Mouse (Mus musculus) kidney, embryonic 15.5 days (tissue): ENCODE measurements around the gene Mrpl33. TPM values are rescaled to one million over a fixed set of nuclear protein-coding genes. Genes with fewer than 3 reads are reported as not detected.
"Not testable (repeated sequence)": the region's sequence is repeated elsewhere in the genome, so short reads cannot be mapped to it uniquely, and the experiment has no call there.

Experiments used
- ATAC-seq: fragments of 200-750 bp; cut with Nextera tagmentation; replicated peaks from 2 replicates; pipeline ENCODE4 v1.8.0; 2017; ENCODE audit warnings: moderate TSS enrichment; ENCODE audit not compliant: low FRiP score
- H3K27ac ChIP-seq: fragments of 300-500 bp; sonication (generic); 2 replicates; pipeline ENCODE4 v1.5.1; 2015; ENCODE audit warnings: mild to moderate bottlenecking, inconsistent platforms
- H3K27me3 ChIP-seq: fragments of 300-500 bp; sonication (generic); 2 replicates; pipeline ENCODE4 v1.6.1; 2015; ENCODE audit warnings: inconsistent platforms
- H3K36me3 ChIP-seq: fragments of 300-500 bp; sonication (generic); 2 replicates; pipeline ENCODE4 v1.6.1; 2015; ENCODE audit warnings: inconsistent platforms
- H3K4me1 ChIP-seq: fragments of 300-500 bp; sonication (generic); 2 replicates; pipeline ENCODE4 v1.6.1; 2015; ENCODE audit warnings: inconsistent platforms
- H3K4me2 ChIP-seq: fragments of 300-500 bp; sonication (generic); 2 replicates; pipeline ENCODE4 v1.6.1; 2015; ENCODE audit warnings: moderate library complexity, mild to moderate bottlenecking, inconsistent platforms
- H3K4me3 ChIP-seq: fragments of 300-500 bp; sonication (generic); replicated peaks from 2 replicates; pipeline ENCODE4 v1.5.1; 2015; ENCODE audit warnings: mild to moderate bottlenecking, inconsistent platforms
- H3K9ac ChIP-seq: fragments of 300-500 bp; sonication (generic); 2 replicates; pipeline ENCODE4 v1.6.1; 2015; ENCODE audit warnings: mild to moderate bottlenecking, inconsistent platforms
- H3K9me3 ChIP-seq: fragments of 300-500 bp; sonication (generic); replicated peaks from 2 replicates; pipeline ENCODE4 v1.6.1; 2016; ENCODE audit warnings: inconsistent platforms
- WGBS: fragments of 180-500 bp; shearing (Covaris S2); methylation state at CpG from one replicate; pipeline ENCODE4 v1.1.7; 2015; ENCODE audit warnings: mixed read lengths; 5-methylcytosine and 5-hydroxymethylcytosine counted together
- polyA plus RNA-seq: library from polyadenylated mRNA; unstranded; fragments of >200 nt; fragmentation: Nextera tagmentation; extraction: Ambion mirVana; gene quantifications from 2 replicates; pipeline ENCODE4 v1.2.1, GENCODE M21; 2015

Mrpl33 gene
- polyA plus RNA-seq, 1 experiment from 2014 or later = 272 TPM

DNA sequence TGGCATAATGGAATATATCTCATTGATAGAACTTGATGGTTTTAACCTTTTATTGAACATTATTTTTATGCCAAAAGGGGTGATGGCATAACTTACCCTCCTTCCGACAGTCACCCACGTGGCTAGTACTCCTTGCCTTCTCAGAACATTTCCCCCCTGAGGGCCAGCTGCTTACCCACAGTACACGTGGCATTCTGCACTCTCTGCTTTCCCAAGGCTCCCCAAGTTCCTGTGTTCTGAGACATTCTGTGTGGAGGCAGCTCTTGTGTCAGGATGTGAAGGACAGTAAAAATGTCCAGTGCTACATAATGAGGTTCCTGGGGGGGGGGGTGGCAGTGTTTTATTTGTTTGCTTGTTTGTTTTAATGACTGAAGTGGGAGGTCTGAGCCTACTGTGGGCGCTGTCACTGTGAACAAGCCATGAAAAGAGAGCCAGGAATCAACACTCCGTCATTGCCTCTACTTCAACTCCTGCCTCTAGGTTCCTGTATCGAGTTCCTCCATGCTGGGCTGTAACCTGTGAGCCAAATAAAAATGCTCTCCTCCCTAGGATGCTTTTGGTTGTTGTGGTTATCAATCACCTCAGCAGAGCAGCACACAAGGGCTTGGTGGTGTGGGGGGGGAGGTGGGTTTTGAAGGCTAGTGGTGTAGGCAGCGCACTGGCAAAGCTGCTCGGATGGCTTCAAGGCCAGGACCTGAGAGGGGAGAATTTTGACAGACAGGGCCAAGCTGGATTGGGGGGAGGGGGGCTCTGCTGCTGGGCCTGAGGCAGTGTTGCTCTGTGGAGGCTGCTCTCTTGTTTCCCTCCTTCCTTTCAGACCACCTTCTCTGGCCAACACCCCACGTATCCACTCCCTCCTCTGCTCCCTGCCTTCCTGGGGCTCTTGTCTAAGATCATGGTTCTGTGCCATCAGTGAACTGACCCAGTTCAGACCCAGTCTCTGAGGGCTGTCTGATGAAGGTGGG is 31.1 kb downstream of the Mrpl33 start:
- H3K4me2 ChIP-seq = no peak overlapping the region
- peaks cover 3% of the 10 kb centered on the region; the same call in 1 of the 2 replicates for H3K36me3 ChIP-seq
- no peak overlapping the region for H3K4me3 ChIP-seq
- H3K9ac ChIP-seq = no peak overlapping the region
- ATAC-seq = peak; percentile 73
- H3K27me3 ChIP-seq = no peaks in the 10 kb centered on the region
- 36% methylated on average over 9 of the region's 9 CpGs for WGBS
- peaks cover 23% of the 10 kb centered on the region for H3K4me1 ChIP-seq
- H3K9me3 ChIP-seq = no peaks in the 10 kb centered on the region
- H3K27ac ChIP-seq = peak overlapping the region; percentile 73

DNA sequence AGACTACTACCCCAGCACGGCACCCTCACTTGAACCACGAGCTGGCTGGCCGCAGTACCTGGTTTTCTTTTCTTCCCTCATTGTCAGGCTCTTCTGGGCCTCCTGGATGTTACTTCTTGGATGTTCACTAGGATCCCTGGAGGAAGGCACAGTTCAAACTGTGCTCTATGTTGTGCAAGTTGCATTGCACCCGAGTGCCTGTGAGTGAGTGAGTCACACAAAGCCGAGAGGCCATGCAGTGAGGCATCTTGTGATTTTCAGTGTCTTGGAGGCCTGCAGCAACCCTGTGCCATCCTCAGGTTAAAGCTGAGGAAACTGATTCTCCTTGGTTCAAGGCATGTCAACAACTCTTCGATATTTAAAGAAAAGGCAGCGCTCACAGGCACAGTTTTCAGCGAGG is 31.8 kb downstream of the Mrpl33 start:
- Histone ChIP-seq H3K27ac (peak overlapping the region; percentile 73), H3K9me3 (no peaks in the 10 kb centered on the region), H3K36me3 (no peaks in the 10 kb centered on the region), H3K4me3 (no peak overlapping the region), H3K4me1 (peaks cover 23% of the 10 kb centered on the region), H3K9ac (no peak overlapping the region), H3K4me2 (no peak overlapping the region), H3K27me3 (no peaks in the 10 kb centered on the region)
- ATAC-seq = no peak
- 83% methylated on average over 8 of the region's 8 CpGs for WGBS

GRCm38 (mm10) chr5:31630064-31630463 is 33.3 kb downstream of the Mrpl33 start:
- Histone ChIP-seq H3K9me3 (no peaks in the 10 kb centered on the region), H3K36me3 (no peaks in the 10 kb centered on the region), H3K27me3 (no peaks in the 10 kb centered on the region), H3K4me2 (no peak overlapping the region), H3K4me3 (no peak overlapping the region), H3K4me1 (peaks cover 28% of the 10 kb centered on the region), H3K27ac (peak overlapping the region; percentile 1; the same call in 1 of the 2 replicates), H3K9ac (no peak overlapping the region)
- WGBS = 42% methylated on average over 5 of the region's 5 CpGs
- no peak for ATAC-seq

GRCm38 (mm10) chr5:31631169-31631568 is 34.4 kb downstream of the Mrpl33 start:
- H3K4me1 ChIP-seq = peaks cover 36% of the 10 kb centered on the region
- 0 out of 2 replicates have a peak overlapping the region, but pooled peaks have one; percentile 1 for H3K27ac ChIP-seq
- H3K9me3 ChIP-seq, H3K4me3 ChIP-seq, H3K36me3 ChIP-seq, H3K9ac ChIP-seq, H3K4me2 ChIP-seq, H3K27me3 ChIP-seq, ATAC-seq: not testable (repeated sequence)
- WGBS = 79% methylated on average over 4 of the region's 4 CpGs

GRCm38 (mm10) chr5:31634161-31634560 is 37.4 kb downstream of the Mrpl33 start:
- no peak for ATAC-seq
- Histone ChIP-seq H3K4me1 (peaks cover 19% of the 10 kb centered on the region), H3K4me2 (no peak overlapping the region), H3K9ac (no peak overlapping the region), H3K36me3 (no peaks in the 10 kb centered on the region), H3K27me3 (no peaks in the 10 kb centered on the region), H3K4me3 (no peak overlapping the region), H3K27ac (no peak overlapping the region), H3K9me3 (no peaks in the 10 kb centered on the region)
- WGBS = 74% methylated on average over 4 of the region's 4 CpGs

GRCm38 (mm10) chr5:31634679-31635078 is 37.9 kb downstream of the Mrpl33 start:
- no peak overlapping the region for H3K4me2 ChIP-seq
- H3K9ac ChIP-seq = no peak overlapping the region
- WGBS = 80% methylated on average over 5 of the region's 5 CpGs
- ATAC-seq = no peak
- no peaks in the 10 kb centered on the region for H3K36me3 ChIP-seq
- no peaks in the 10 kb centered on the region for H3K27me3 ChIP-seq
- H3K4me1 ChIP-seq = peaks cover 19% of the 10 kb centered on the region
- H3K9me3 ChIP-seq = no peaks in the 10 kb centered on the region
- no peak overlapping the region for H3K27ac ChIP-seq
- H3K4me3 ChIP-seq = no peak overlapping the region

DNA sequence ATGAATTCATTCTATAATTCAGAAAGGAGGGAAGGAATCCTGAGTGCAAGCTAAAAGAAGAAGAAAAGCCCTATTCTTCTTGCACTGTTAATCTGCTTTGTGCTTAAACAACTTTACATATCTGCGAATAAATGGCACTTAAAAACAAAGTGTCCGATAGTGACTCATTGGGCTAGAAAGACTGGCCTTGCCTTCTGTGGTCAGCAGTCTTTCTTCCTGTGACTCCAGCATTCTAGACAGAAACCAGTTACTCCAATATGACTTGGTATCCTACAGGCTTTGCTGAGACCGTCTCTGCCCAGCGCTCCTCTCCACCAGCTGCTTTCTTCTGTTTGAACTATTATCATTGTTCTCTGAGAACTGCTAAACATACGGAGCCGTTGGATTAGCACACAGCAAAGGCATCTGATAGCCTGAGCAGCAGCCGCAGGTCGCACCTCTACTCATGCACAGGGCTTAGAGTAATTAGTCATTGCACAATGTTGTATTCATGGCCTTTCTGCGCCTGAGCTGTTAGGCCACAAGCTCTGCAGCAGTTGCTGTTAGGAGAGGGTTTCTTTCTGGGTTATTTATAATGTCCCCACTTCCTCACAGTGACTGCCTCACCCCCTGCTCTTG is 40.0 kb downstream of the Mrpl33 start:
- WGBS = 66% methylated on average over 9 of the region's 9 CpGs
- Histone ChIP-seq H3K4me3 (no peak overlapping the region), H3K27ac (no peak overlapping the region), H3K27me3 (no peaks in the 10 kb centered on the region), H3K4me2 (no peak overlapping the region), H3K9ac (no peak overlapping the region), H3K36me3 (peaks cover 3% of the 10 kb centered on the region; the same call in 1 of the 2 replicates), H3K4me1 (peaks cover 19% of the 10 kb centered on the region), H3K9me3 (no peaks in the 10 kb centered on the region)
- ATAC-seq = no peak

DNA sequence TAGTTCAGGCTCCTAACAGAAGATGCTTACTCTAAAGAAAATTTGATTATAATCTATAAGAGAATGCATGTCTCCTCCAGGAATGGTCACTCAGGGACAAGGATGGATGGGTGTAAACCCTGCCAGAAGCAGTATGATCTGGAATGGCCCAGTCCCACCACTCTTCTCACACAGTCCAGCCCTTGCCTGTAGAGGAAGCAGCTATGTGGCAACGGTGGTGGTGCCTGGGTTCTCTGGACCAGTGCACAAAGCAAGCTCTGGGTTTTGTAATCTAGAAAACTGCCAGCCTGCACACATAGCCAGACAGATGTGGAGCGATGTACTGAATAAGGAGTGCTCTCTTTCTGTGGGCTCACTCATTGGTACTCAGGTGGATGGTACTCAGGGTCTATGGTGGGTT is 43.8 kb downstream of the Mrpl33 start:
- ATAC-seq = no peak
- WGBS = 93% methylated on average over 2 of the region's 2 CpGs
- Histone ChIP-seq H3K36me3 (peaks cover 3% of the 10 kb centered on the region; the same call in 1 of the 2 replicates), H3K4me2 (no peak overlapping the region), H3K4me3 (no peak overlapping the region), H3K9me3 (no peaks in the 10 kb centered on the region), H3K27ac (no peak overlapping the region), H3K4me1 (peaks cover 16% of the 10 kb centered on the region; the same call in 1 of the 2 replicates), H3K9ac (no peak overlapping the region), H3K27me3 (no peaks in the 10 kb centered on the region)

GRCm38 (mm10) chr5:31642300-31642699 is 45.6 kb downstream of the Mrpl33 start:
- no peak overlapping the region for H3K9ac ChIP-seq
- peaks cover 3% of the 10 kb centered on the region; the same call in 1 of the 2 replicates for H3K36me3 ChIP-seq
- WGBS = 92% methylated on average over 3 of the region's 3 CpGs
- no peak for ATAC-seq
- H3K27me3 ChIP-seq = no peaks in the 10 kb centered on the region
- no peak overlapping the region for H3K27ac ChIP-seq
- H3K4me1 ChIP-seq = 0 out of 2 replicates have a peak, but pooled peaks cover 3% of the 10 kb centered on the region
- no peak overlapping the region for H3K4me2 ChIP-seq
- H3K9me3 ChIP-seq = no peaks in the 10 kb centered on the region
- H3K4me3 ChIP-seq = no peak overlapping the region

DNA sequence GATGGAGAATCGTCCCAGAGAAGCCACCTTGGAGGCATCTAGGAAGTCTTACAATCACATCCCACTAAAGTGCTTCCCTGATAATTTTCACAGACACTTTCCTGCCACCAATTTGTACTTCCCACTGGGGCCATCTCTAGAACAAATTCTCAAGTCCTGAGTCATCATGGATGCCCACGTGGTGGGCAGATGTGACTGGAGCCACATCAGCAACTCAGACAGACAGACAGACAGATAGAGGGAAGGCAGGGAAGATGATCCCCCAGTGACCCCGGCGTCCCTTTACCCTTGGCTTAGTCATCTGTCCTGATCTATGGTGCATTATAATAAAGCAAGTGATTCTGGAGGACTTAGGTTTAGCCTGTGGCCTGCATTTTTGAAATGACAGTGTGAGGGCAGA is 47.5 kb downstream of the Mrpl33 start:
- no peak overlapping the region for H3K4me3 ChIP-seq
- H3K4me1 ChIP-seq = 0 out of 2 replicates have a peak, but pooled peaks cover 3% of the 10 kb centered on the region
- no peaks in the 10 kb centered on the region for H3K27me3 ChIP-seq
- H3K36me3 ChIP-seq = peaks cover 3% of the 10 kb centered on the region; the same call in 1 of the 2 replicates
- H3K4me2 ChIP-seq = no peak overlapping the region
- H3K9me3 ChIP-seq = no peaks in the 10 kb centered on the region
- no peak for ATAC-seq
- H3K27ac ChIP-seq = no peak overlapping the region
- H3K9ac ChIP-seq = no peak overlapping the region
- 85% methylated on average over 4 of the region's 4 CpGs for WGBS

GRCm38 (mm10) chr5:31644847-31645246 is 48.1 kb downstream of the Mrpl33 start:
- 94% methylated on average over 6 of the region's 6 CpGs for WGBS
- Histone ChIP-seq H3K27ac (no peak overlapping the region), H3K36me3 (peaks cover 3% of the 10 kb centered on the region; the same call in 1 of the 2 replicates), H3K9me3 (no peaks in the 10 kb centered on the region), H3K9ac (no peak overlapping the region), H3K4me1 (0 out of 2 replicates have a peak, but pooled peaks cover 3% of the 10 kb centered on the region), H3K27me3 (no peaks in the 10 kb centered on the region), H3K4me3 (no peak overlapping the region), H3K4me2 (no peak overlapping the region)
- no peak for ATAC-seq

GRCm38 (mm10) chr5:31645798-31646197 is 49.1 kb downstream of the Mrpl33 start:
- H3K4me2 ChIP-seq = no peak overlapping the region
- H3K9ac ChIP-seq = no peak overlapping the region
- 0 out of 2 replicates have a peak, but pooled peaks cover 3% of the 10 kb centered on the region for H3K4me1 ChIP-seq
- no peaks in the 10 kb centered on the region for H3K27me3 ChIP-seq
- H3K9me3 ChIP-seq = no peaks in the 10 kb centered on the region
- no peak overlapping the region for H3K27ac ChIP-seq
- no peak overlapping the region for H3K4me3 ChIP-seq
- WGBS = 79% methylated on average over 6 of the region's 6 CpGs
- H3K36me3 ChIP-seq = peaks cover 3% of the 10 kb centered on the region; the same call in 1 of the 2 replicates
- no peak for ATAC-seq
